In the genomic region with DNA sequence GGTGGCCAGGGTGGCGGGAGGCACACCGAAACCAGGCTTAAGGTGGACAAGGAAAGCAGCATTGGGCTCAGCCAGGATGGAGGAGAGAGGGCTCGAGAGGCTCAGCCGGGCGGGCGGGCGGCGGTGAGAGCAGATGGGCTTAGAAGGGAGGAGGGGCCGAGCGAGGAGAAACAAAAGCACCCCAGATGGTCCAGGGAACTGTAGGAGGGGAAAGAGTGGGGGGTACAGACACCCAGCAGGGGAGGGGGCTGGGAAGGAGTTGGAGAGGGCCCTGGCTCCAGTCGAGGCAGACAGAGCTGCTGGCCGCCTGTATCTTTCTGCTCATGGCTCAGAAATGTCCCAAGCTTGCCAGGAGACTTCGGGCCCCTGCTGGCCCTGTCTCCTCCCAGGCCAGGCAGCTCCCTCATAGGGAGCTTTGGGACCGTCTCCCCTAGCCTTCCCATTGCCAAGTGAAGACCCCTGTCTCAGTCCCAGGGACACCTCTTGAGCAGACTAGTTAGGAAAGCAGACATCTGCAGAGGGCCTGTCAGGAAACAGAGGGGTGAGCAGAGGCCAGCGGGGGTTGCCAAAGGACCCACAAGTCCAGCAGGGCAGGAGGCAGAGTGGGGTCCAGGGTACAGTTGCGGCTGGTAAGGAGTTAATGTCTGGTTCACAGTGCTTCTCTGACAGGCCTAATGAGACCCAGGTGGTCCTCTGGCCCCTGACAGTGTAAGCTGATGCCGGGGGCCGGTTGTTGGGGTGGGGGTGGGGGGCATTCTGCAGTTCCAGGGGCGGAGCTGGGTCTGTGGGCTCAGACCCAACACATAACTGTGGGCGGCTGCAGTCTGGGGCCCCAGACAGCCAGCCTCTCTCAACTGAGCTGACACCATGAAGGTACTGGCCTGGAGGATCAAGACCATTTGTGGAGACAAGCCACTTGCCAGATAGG, we compare ENCODE assay signal across 8 mouse cellular contexts. TPM values are rescaled to one million over a fixed set of nuclear protein-coding genes. Genes with fewer than 3 reads are reported as not detected.
DNase-seq lines count a peak whose midpoint lies in the region; ATAC-seq lines count a peak whose summit lies in the region.

A gene (plus strand): TSS at position 819 of the 928 bp plus-strand sequence.

- H3K4me1 ChIP-seq in kidney, embryonic 14.5 days (ENCODE audit: control insufficient read depth, insufficient read depth, low read length) = peaks cover 40% of the 10 kb centered on the region
- H3K4me1 ChIP-seq in intestine, embryonic 15.5 days (replicated peaks) = peaks cover 30% of the 10 kb centered on the region
- peaks cover 5% of the 10 kb centered on the region for H3K4me1 ChIP-seq in liver, embryonic 12.5 days

- peak within 1 kb of the TSS; percentile 56; the same call in 1 of the 2 replicates for H3K9ac ChIP-seq in kidney, embryonic 14.5 days (ENCODE audit: low read depth, low read length)
- H3K9ac ChIP-seq in intestine, embryonic 15.5 days = peak within 1 kb of the TSS; percentile 40
- no peak within 1 kb of the TSS for H3K9ac ChIP-seq in liver, embryonic 12.5 days

- peak within 1 kb of the TSS; percentile 95 for H3K27ac ChIP-seq in kidney, embryonic 14.5 days (ENCODE audit: low read depth, low read length)
- peak within 1 kb of the TSS; percentile 97 for H3K27ac ChIP-seq in intestine, embryonic 15.5 days
- peak within 1 kb of the TSS; percentile 69 for H3K27ac ChIP-seq in liver, embryonic 12.5 days

- H3K27me3 ChIP-seq in kidney, embryonic 14.5 days (ENCODE audit: control insufficient read depth, insufficient read depth, low read length) = no peaks in the 10 kb centered on the region
- H3K27me3 ChIP-seq in intestine, embryonic 15.5 days (replicated peaks) = no peaks in the 10 kb centered on the region
- H3K27me3 ChIP-seq in liver, embryonic 12.5 days (replicated peaks) = peaks cover 12% of the 10 kb centered on the region; the same call in 1 of the 2 replicates

- peak within 1 kb of the TSS; percentile 39 for H3K4me3 ChIP-seq in kidney, embryonic 14.5 days (ENCODE audit: low read length)
- H3K4me3 ChIP-seq in intestine, embryonic 15.5 days (replicated peaks) = peak within 1 kb of the TSS; percentile 38
- no peak within 1 kb of the TSS for H3K4me3 ChIP-seq in liver, embryonic 12.5 days

- peak within 1 kb of the TSS; percentile 50 for H3K4me2 ChIP-seq in kidney, embryonic 14.5 days (replicated peaks; ENCODE audit: low read depth, low read length)
- H3K4me2 ChIP-seq in intestine, embryonic 15.5 days (replicated peaks) = peak within 1 kb of the TSS; percentile 63
- H3K4me2 ChIP-seq in liver, embryonic 12.5 days = peak within 1 kb of the TSS; percentile 6; the same call in 1 of the 2 replicates

- peaks cover 24% of the 10 kb centered on the region for H3K36me3 ChIP-seq in kidney, embryonic 14.5 days (ENCODE audit: control insufficient read depth, insufficient read depth, low read length)
- peaks cover 15% of the 10 kb centered on the region; the same call in 1 of the 2 replicates for H3K36me3 ChIP-seq in intestine, embryonic 15.5 days
- peaks cover 20% of the 10 kb centered on the region for H3K36me3 ChIP-seq in liver, embryonic 12.5 days

- no peak for DNase-seq in kidney, adult 8-10 months
- peak; percentile 67 to 69 for DNase-seq in cerebellum, postnatal 36 days
- peak; percentile 49 to 72 for DNase-seq in gastrocnemius, postnatal 4 days (ENCODE audit: low spot score in 2 of 2)
- DNase-seq in right cerebral cortex, postnatal 10 days (ENCODE audit: low spot score in 2 of 2) = peak; percentile 84 to 88
- no peak for DNase-seq in natural killer cell, adult 2 months (ENCODE audit: low spot score in 2 of 2)

- 3% methylated on average over 20 of the region's 20 CpGs for WGBS in kidney, embryonic 14.5 days
- 24% methylated on average over 20 of the region's 20 CpGs for WGBS in intestine, embryonic 15.5 days
- 50% methylated on average over 20 of the region's 20 CpGs for WGBS in liver, embryonic 12.5 days (ENCODE audit: insufficient replicate concordance)

- H3K9me3 ChIP-seq in kidney, embryonic 14.5 days (ENCODE audit: control insufficient read depth, low read length) = no peaks in the 10 kb centered on the region
- H3K9me3 ChIP-seq in intestine, embryonic 15.5 days = no peaks in the 10 kb centered on the region
- H3K9me3 ChIP-seq in liver, embryonic 12.5 days (replicated peaks) = no peaks in the 10 kb centered on the region

- peak; percentile 87 for ATAC-seq in kidney, embryonic 14.5 days (ENCODE audit: low FRiP score, low TSS enrichment)
- ATAC-seq in intestine, embryonic 15.5 days = peak; percentile 87
- ATAC-seq in liver, embryonic 12.5 days = no peak

RNA-seq across cellular contexts. Expression of the gene that starts here (rescaled TPM):
- 115 and 163 TPM in 2 replicates for polyA plus RNA-seq in kidney, embryonic 14.5 days (2014; fragmentation: Nextera tagmentation; extraction: Ambion mirVana)
- total RNA-seq in gastrocnemius, postnatal 4 days (2021) = 100 to 1,000 TPM; 303 to 330 TPM
- polyA plus RNA-seq in intestine, embryonic 15.5 days (2015; fragmentation: Nextera tagmentation; extraction: Ambion mirVana) = 210 and 213 TPM in 2 replicates
- polyA plus RNA-seq in liver, embryonic 12.5 days (2016; fragmentation: Nextera tagmentation; extraction: Ambion mirVana) = 11.0 and 16.3 TPM in 2 replicates

Comparison
In these comparisons a context has a peak if more than half of its experiments do, and no peak if none do; other contexts are left out.
1. H3K4me2 ChIP-seq: peak in every context shown above with its lines; median percentile 63 in intestine, embryonic 15.5 days; 50 in kidney, embryonic 14.5 days; 6 in liver, embryonic 12.5 days.
2. DNase-seq: peak in cerebellum, postnatal 36 days (2 of 2), gastrocnemius, postnatal 4 days (2 of 2) and right cerebral cortex, postnatal 10 days (2 of 2); none in kidney, adult 8-10 months (0 of 2) and natural killer cell, adult 2 months (0 of 2).
3. Peak in every context shown above with its lines, with median percentiles within 50 percentile points of each other: H3K27ac ChIP-seq.